Mouse (Mus musculus) neural tube, embryonic 15.5 days (tissue): ENCODE measurements around the gene Rassf5. TPM values are rescaled to one million over a fixed set of nuclear protein-coding genes. Genes with fewer than 3 reads are reported as not detected.

Experiments used
- ATAC-seq: fragments of 200-750 bp; cut with Nextera tagmentation; 2 replicates; pipeline ENCODE4 v1.8.0; 2017; ENCODE audit warnings: mild to moderate bottlenecking, moderate TSS enrichment, moderate library complexity; ENCODE audit not compliant: low FRiP score
- H3K27ac ChIP-seq: fragments of 300-500 bp; sonication (generic); replicated peaks from 2 replicates; pipeline ENCODE4 v1.5.1; 2015; ENCODE audit warnings: mild to moderate bottlenecking, inconsistent platforms
- H3K27me3 ChIP-seq: fragments of 300-500 bp; sonication (generic); replicated peaks from 2 replicates; pipeline ENCODE4 v1.6.1; 2015; ENCODE audit warnings: inconsistent platforms
- H3K36me3 ChIP-seq: fragments of 300-500 bp; sonication (generic); 2 replicates; pipeline ENCODE4 v1.6.1; 2015; ENCODE audit warnings: inconsistent platforms
- H3K4me1 ChIP-seq: fragments of 300-500 bp; sonication (generic); 2 replicates; pipeline ENCODE4 v1.6.1; 2015; ENCODE audit warnings: inconsistent platforms
- H3K4me2 ChIP-seq: fragments of 300-500 bp; sonication (generic); 2 replicates; pipeline ENCODE4 v1.6.1; 2015; ENCODE audit warnings: inconsistent platforms, mild to moderate bottlenecking, moderate library complexity
- H3K4me3 ChIP-seq: fragments of 300-500 bp; sonication (generic); replicated peaks from 2 replicates; pipeline ENCODE4 v1.5.1; 2015; ENCODE audit warnings: mild to moderate bottlenecking, inconsistent platforms
- H3K9ac ChIP-seq: fragments of 300-500 bp; sonication (generic); replicated peaks from 2 replicates; pipeline ENCODE4 v1.6.1; 2015; ENCODE audit warnings: mild to moderate bottlenecking, inconsistent platforms
- H3K9me3 ChIP-seq: fragments of 300-500 bp; sonication (generic); replicated peaks from 2 replicates; pipeline ENCODE4 v1.6.1; 2016; ENCODE audit warnings: inconsistent platforms
- WGBS: fragments of 180-500 bp; shearing (Covaris S2); methylation state at CpG from one replicate; pipeline ENCODE4 v1.1.7; 2015; ENCODE audit warnings: mixed read lengths; 5-methylcytosine and 5-hydroxymethylcytosine counted together
- polyA plus RNA-seq: library from polyadenylated mRNA; unstranded; fragments of >200 nt; fragmentation: Nextera tagmentation; extraction: Ambion mirVana; gene quantifications from 2 replicates; pipeline ENCODE4 v1.2.1, GENCODE M21; 2015

Rassf5 gene
- polyA plus RNA-seq, 1 experiment from 2014 or later: 5.6 TPM

- no peak overlapping the region for H3K4me2 ChIP-seq
Measured at GRCm38 (mm10) chr1:131204461-131204860, 40.6 kb downstream of the Rassf5 start.

GRCm38 (mm10) chr1:131201391-131201790 is 43.7 kb downstream of the Rassf5 start:
- H3K4me1 ChIP-seq: 0 out of 2 replicates have a peak, but pooled peaks cover 4% of the 10 kb centered on the region
- H3K27ac ChIP-seq: no peak overlapping the region
- no peaks in the 10 kb centered on the region for H3K9me3 ChIP-seq
- no peak overlapping the region for H3K4me3 ChIP-seq
- H3K4me2 ChIP-seq: no peak overlapping the region
- H3K27me3 ChIP-seq: no peaks in the 10 kb centered on the region
- 86% methylated on average over 4 of the region's 4 CpGs for WGBS
- H3K9ac ChIP-seq: no peak overlapping the region
- no peaks in the 10 kb centered on the region for H3K36me3 ChIP-seq
- ATAC-seq: no peak

More at GRCm38 (mm10) chr1:131204461-131204860, 40.6 kb downstream of the Rassf5 start:
- H3K9ac ChIP-seq: no peak overlapping the region
- no peak for ATAC-seq
- no peaks in the 10 kb centered on the region; the same call in 1 of the 2 replicates for H3K27me3 ChIP-seq
- H3K36me3 ChIP-seq: no peaks in the 10 kb centered on the region
- H3K27ac ChIP-seq: no peak overlapping the region
- 0 out of 2 replicates have a peak, but pooled peaks cover 4% of the 10 kb centered on the region for H3K4me1 ChIP-seq
- H3K9me3 ChIP-seq: no peaks in the 10 kb centered on the region
- WGBS: 81% methylated on average over 8 of the region's 8 CpGs
- no peak overlapping the region for H3K4me3 ChIP-seq

GRCm38 (mm10) chr1:131200588-131200987 is 44.5 kb downstream of the Rassf5 start:
- Histone ChIP-seq H3K27ac (no peak overlapping the region), H3K9me3 (no peaks in the 10 kb centered on the region), H3K27me3 (no peaks in the 10 kb centered on the region), H3K4me3 (no peak overlapping the region), H3K4me1 (0 out of 2 replicates have a peak, but pooled peaks cover 4% of the 10 kb centered on the region), H3K4me2 (no peak overlapping the region), H3K36me3 (no peaks in the 10 kb centered on the region), H3K9ac (no peak overlapping the region)
- WGBS: 71% methylated on average over 10 of the region's 10 CpGs
- no peak for ATAC-seq

- no peaks in the 10 kb centered on the region for H3K36me3 ChIP-seq
- ATAC-seq: no peak
- no peak overlapping the region for H3K9ac ChIP-seq
- WGBS: 66% methylated on average over 12 of the region's 12 CpGs
- no peak overlapping the region for H3K4me2 ChIP-seq
- H3K4me3 ChIP-seq: no peak overlapping the region
- 0 out of 2 replicates have a peak, but pooled peaks cover 4% of the 10 kb centered on the region for H3K4me1 ChIP-seq
- H3K9me3 ChIP-seq: no peaks in the 10 kb centered on the region
- H3K27ac ChIP-seq: no peak overlapping the region
- H3K27me3 ChIP-seq: no peaks in the 10 kb centered on the region
Measured at GRCm38 (mm10) chr1:131199976-131200375, 45.1 kb downstream of the Rassf5 start.

- H3K27me3 ChIP-seq: no peaks in the 10 kb centered on the region
- H3K9ac ChIP-seq: no peak overlapping the region
- H3K4me2 ChIP-seq: no peak overlapping the region
- H3K4me1 ChIP-seq: 0 out of 2 replicates have a peak, but pooled peaks cover 4% of the 10 kb centered on the region
- no peak for ATAC-seq
- 84% methylated on average over 18 of the region's 18 CpGs for WGBS
- H3K9me3 ChIP-seq: no peaks in the 10 kb centered on the region
- no peak overlapping the region for H3K27ac ChIP-seq
- no peak overlapping the region for H3K4me3 ChIP-seq
- no peaks in the 10 kb centered on the region for H3K36me3 ChIP-seq
Measured at GRCm38 (mm10) chr1:131199118-131199821, 45.8 kb downstream of the Rassf5 start.

GRCm38 (mm10) chr1:131198417-131198960 is 46.6 kb downstream of the Rassf5 start:
- H3K4me1 ChIP-seq: 0 out of 2 replicates have a peak, but pooled peaks cover 4% of the 10 kb centered on the region
- no peak overlapping the region for H3K4me2 ChIP-seq
- H3K9me3 ChIP-seq: no peaks in the 10 kb centered on the region
- H3K36me3 ChIP-seq: no peaks in the 10 kb centered on the region
- no peaks in the 10 kb centered on the region for H3K27me3 ChIP-seq
- ATAC-seq: no peak
- no peak overlapping the region for H3K4me3 ChIP-seq
- 80% methylated on average over 9 of the region's 9 CpGs for WGBS
- H3K9ac ChIP-seq: no peak overlapping the region
- no peak overlapping the region for H3K27ac ChIP-seq

GRCm38 (mm10) chr1:131196107-131196506 is 49.0 kb downstream of the Rassf5 start:
- ATAC-seq: no peak

GRCm38 (mm10) chr1:131195653-131196052 is 49.4 kb downstream of the Rassf5 start:
- 0 out of 2 replicates have a peak, but pooled peaks cover 4% of the 10 kb centered on the region for H3K4me1 ChIP-seq
- no peaks in the 10 kb centered on the region for H3K27me3 ChIP-seq
- H3K27ac ChIP-seq: no peak overlapping the region
- H3K4me3 ChIP-seq: no peak overlapping the region
- no peaks in the 10 kb centered on the region for H3K9me3 ChIP-seq
- no peak for ATAC-seq
- H3K9ac ChIP-seq: no peak overlapping the region
- no peaks in the 10 kb centered on the region for H3K36me3 ChIP-seq
- H3K4me2 ChIP-seq: no peak overlapping the region
- 86% methylated on average over 7 of the region's 7 CpGs for WGBS

More at GRCm38 (mm10) chr1:131196107-131196506, 49.0 kb downstream of the Rassf5 start:
- Histone ChIP-seq H3K4me3 (no peak overlapping the region), H3K9me3 (no peaks in the 10 kb centered on the region), H3K27ac (no peak overlapping the region), H3K9ac (no peak overlapping the region), H3K27me3 (no peaks in the 10 kb centered on the region), H3K4me1 (0 out of 2 replicates have a peak, but pooled peaks cover 4% of the 10 kb centered on the region), H3K36me3 (no peaks in the 10 kb centered on the region), H3K4me2 (no peak overlapping the region)
- 69% methylated on average over 2 of the region's 2 CpGs for WGBS

GRCm38 (mm10) chr1:131193746-131194145 is 51.3 kb downstream of the Rassf5 start:
- H3K36me3 ChIP-seq: no peaks in the 10 kb centered on the region
- no peak overlapping the region for H3K9ac ChIP-seq

GRCm38 (mm10) chr1:131188655-131189054 is 56.4 kb downstream of the Rassf5 start:
- 95% methylated on average over 5 of the region's 5 CpGs for WGBS
- Histone ChIP-seq H3K4me1 (no peaks in the 10 kb centered on the region), H3K27me3 (no peaks in the 10 kb centered on the region), H3K9me3 (no peaks in the 10 kb centered on the region), H3K9ac (no peak overlapping the region), H3K4me2 (no peak overlapping the region), H3K36me3 (no peaks in the 10 kb centered on the region), H3K4me3 (no peak overlapping the region), H3K27ac (no peak overlapping the region)
- no peak for ATAC-seq

More at GRCm38 (mm10) chr1:131193746-131194145, 51.3 kb downstream of the Rassf5 start:
- H3K27me3 ChIP-seq: no peaks in the 10 kb centered on the region
- no peaks in the 10 kb centered on the region for H3K9me3 ChIP-seq
- WGBS: 74% methylated on average over 3 of the region's 3 CpGs
- no peaks in the 10 kb centered on the region for H3K4me1 ChIP-seq
- H3K27ac ChIP-seq: no peak overlapping the region
- no peak overlapping the region for H3K4me2 ChIP-seq
- no peak overlapping the region for H3K4me3 ChIP-seq
- no peak for ATAC-seq

- no peak for ATAC-seq
- H3K9ac ChIP-seq: no peak overlapping the region
- WGBS: 97% methylated on average over 5 of the region's 5 CpGs
Measured at GRCm38 (mm10) chr1:131187856-131188255, 57.2 kb downstream of the Rassf5 start.

GRCm38 (mm10) chr1:131186995-131187394 is 58.1 kb downstream of the Rassf5 start:
- H3K36me3 ChIP-seq: no peaks in the 10 kb centered on the region
- H3K27ac ChIP-seq: no peak overlapping the region
- no peak for ATAC-seq
- H3K27me3 ChIP-seq: no peaks in the 10 kb centered on the region
- H3K4me2 ChIP-seq: no peak overlapping the region
- H3K9me3 ChIP-seq: no peaks in the 10 kb centered on the region
- 76% methylated on average over 6 of the region's 6 CpGs for WGBS
- no peak overlapping the region for H3K4me3 ChIP-seq
- no peaks in the 10 kb centered on the region for H3K4me1 ChIP-seq
- H3K9ac ChIP-seq: no peak overlapping the region

More at GRCm38 (mm10) chr1:131187856-131188255, 57.2 kb downstream of the Rassf5 start:
- Histone ChIP-seq H3K4me3 (no peak overlapping the region), H3K27me3 (no peaks in the 10 kb centered on the region), H3K27ac (no peak overlapping the region), H3K36me3 (no peaks in the 10 kb centered on the region), H3K4me1 (no peaks in the 10 kb centered on the region), H3K9me3 (no peaks in the 10 kb centered on the region), H3K4me2 (no peak overlapping the region)
